Mouse (Mus musculus) cortical plate, adult 2 months (tissue): ENCODE data around the gene Macrod2.

Source experiments
- CTCF ChIP-seq: fragments of 200-500 bp; IDR thresholded peaks from 2 replicates; pipeline ENCODE4 v1.5.1; 2011; ENCODE audit warnings: mild to moderate bottlenecking, control low read depth, low read length; ENCODE audit not compliant: insufficient read depth; ENCODE audit errors: extremely low read depth
- POLR2A ChIP-seq: fragments of 200-500 bp; IDR thresholded peaks from 2 replicates; pipeline ENCODE4 v1.6.1; 2011; ENCODE audit warnings: mild to moderate bottlenecking, low read length, control low read depth; ENCODE audit not compliant: insufficient read depth; ENCODE audit errors: extremely low read depth

DNA sequence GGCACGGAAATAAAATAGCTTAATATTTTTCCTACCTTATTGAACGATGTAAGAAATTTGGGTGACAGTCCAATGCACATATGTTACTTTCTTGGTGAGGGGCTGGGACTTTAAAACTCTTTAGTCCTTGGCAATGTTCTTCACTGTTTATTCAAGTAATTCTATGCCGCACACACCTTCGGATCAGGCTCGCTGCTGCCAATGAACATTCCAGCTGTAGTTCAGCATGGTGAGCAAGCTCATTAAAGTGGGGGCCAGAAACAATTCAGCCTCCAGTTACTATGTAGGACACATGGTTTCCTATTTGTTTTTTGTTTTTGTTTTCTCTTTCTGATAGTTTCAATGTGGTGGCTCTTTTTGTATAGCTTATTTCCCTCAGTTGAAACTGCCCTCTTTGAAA lies 267.6 kb downstream of the Macrod2 start:
- TF ChIP-seq CTCF (no peak), POLR2A (no peak)
